Mouse (Mus musculus): ENCODE measurements at regions not wholly inside any gene's neighbourhood (a gene's known extent, or its start where the extent isn't known, plus 50 kb on each side); places are given as distances from the start of the nearest gene placed in this dataset.

GRCm38 (mm10) chrX:99233035-99233434, 97.1 kb downstream of the Efnb1 start:
- Histone ChIP-seq H3K9me3 (no peaks in the 10 kb centered on the region), H3K4me3 (replicated peaks) (no peak overlapping the region), H3K4me1 (no peaks in the 10 kb centered on the region), H3K27me3 (replicated peaks) (no peaks in the 10 kb centered on the region; the same call in 1 of the 2 replicates), H3K27ac (no peak overlapping the region), H3K4me2 (no peak overlapping the region), H3K9ac (no peak overlapping the region), H3K36me3 (no peaks in the 10 kb centered on the region)
- WGBS: 70% methylated on average over 3 of the region's 3 CpGs
- ATAC-seq (ENCODE audit: insufficient read depth, low FRiP score, low read depth): no peak

GRCm38 (mm10) chrX:99232331-99232730, 96.4 kb downstream of the Efnb1 start:
- Histone ChIP-seq H3K27ac (no peak overlapping the region), H3K27me3 (replicated peaks) (no peaks in the 10 kb centered on the region; the same call in 1 of the 2 replicates), H3K36me3 (no peaks in the 10 kb centered on the region), H3K9me3 (no peaks in the 10 kb centered on the region), H3K4me3 (replicated peaks) (no peak overlapping the region), H3K4me2 (no peak overlapping the region), H3K4me1 (no peaks in the 10 kb centered on the region), H3K9ac (no peak overlapping the region)
- WGBS: 42% methylated on average over 7 of the region's 7 CpGs
- ATAC-seq (ENCODE audit: insufficient read depth, low FRiP score, low read depth): no peak

GRCm38 (mm10) chrX:99225111-99225752, 89.3 kb downstream of the Efnb1 start:
- H3K4me2 ChIP-seq: no peak overlapping the region
- no peaks in the 10 kb centered on the region for H3K9me3 ChIP-seq
- no peak overlapping the region for H3K9ac ChIP-seq
- no peaks in the 10 kb centered on the region for H3K4me1 ChIP-seq
- H3K36me3 ChIP-seq: no peaks in the 10 kb centered on the region
- WGBS: 71% methylated on average over 7 of the region's 7 CpGs
- peaks cover 7% of the 10 kb centered on the region for H3K27me3 ChIP-seq (replicated peaks)
- no peak overlapping the region for H3K27ac ChIP-seq
- ATAC-seq (ENCODE audit: insufficient read depth, low FRiP score, low read depth): no peak
- H3K4me3 ChIP-seq (replicated peaks): no peak overlapping the region

- Histone ChIP-seq H3K36me3 (no peaks in the 10 kb centered on the region), H3K9me3 (no peaks in the 10 kb centered on the region), H3K4me2 (no peak overlapping the region), H3K4me3 (replicated peaks) (no peak overlapping the region), H3K9ac (no peak overlapping the region), H3K4me1 (no peaks in the 10 kb centered on the region), H3K27ac (no peak overlapping the region), H3K27me3 (replicated peaks) (peaks cover 13% of the 10 kb centered on the region)
- 78% methylated on average over 5 of the region's 5 CpGs for WGBS
- no peak for ATAC-seq (ENCODE audit: insufficient read depth, low FRiP score, low read depth)
Measured at GRCm38 (mm10) chrX:99222017-99222416, 86.1 kb downstream of the Efnb1 start.

- Histone ChIP-seq H3K27me3 (replicated peaks) (peaks cover 12% of the 10 kb centered on the region), H3K36me3 (no peaks in the 10 kb centered on the region), H3K4me3 (replicated peaks) (no peak overlapping the region), H3K27ac (no peak overlapping the region), H3K4me2 (no peak overlapping the region), H3K4me1 (no peaks in the 10 kb centered on the region), H3K9me3 (no peaks in the 10 kb centered on the region), H3K9ac (no peak overlapping the region)
- 68% methylated on average over 8 of the region's 8 CpGs for WGBS
- ATAC-seq (ENCODE audit: insufficient read depth, low FRiP score, low read depth): no peak
Measured at GRCm38 (mm10) chrX:99220674-99221455, 84.9 kb downstream of the Efnb1 start.

GRCm38 (mm10) chrX:99218213-99218612, 82.3 kb downstream of the Efnb1 start:
- 44% methylated on average over 7 of the region's 7 CpGs for WGBS
- Histone ChIP-seq H3K27me3 (replicated peaks) (peaks cover 12% of the 10 kb centered on the region), H3K27ac (no peak overlapping the region), H3K9me3 (no peaks in the 10 kb centered on the region), H3K4me2 (no peak overlapping the region), H3K4me3 (replicated peaks) (no peak overlapping the region), H3K36me3 (no peaks in the 10 kb centered on the region), H3K4me1 (no peaks in the 10 kb centered on the region), H3K9ac (no peak overlapping the region)
- no peak for ATAC-seq (ENCODE audit: insufficient read depth, low FRiP score, low read depth)

- peaks cover 12% of the 10 kb centered on the region for H3K27me3 ChIP-seq (replicated peaks)
- no peaks in the 10 kb centered on the region for H3K9me3 ChIP-seq
- H3K4me3 ChIP-seq (replicated peaks): peak overlapping the region; percentile 36
- no peaks in the 10 kb centered on the region for H3K4me1 ChIP-seq
- H3K27ac ChIP-seq: peak overlapping the region; percentile 31; the same call in 1 of the 2 replicates
- 15% methylated on average over 57 of the region's 60 CpGs for WGBS
- H3K4me2 ChIP-seq: peak overlapping the region; percentile 58
- H3K36me3 ChIP-seq: no peaks in the 10 kb centered on the region
- peak overlapping the region; percentile 29 for H3K9ac ChIP-seq
- ATAC-seq (ENCODE audit: insufficient read depth, low FRiP score, low read depth): peak; percentile 80
Measured at GRCm38 (mm10) chrX:99216633-99217459, 80.9 kb downstream of the Efnb1 start.

- 0 out of 2 replicates have a peak overlapping the region, but pooled peaks have one; percentile 58 for H3K4me2 ChIP-seq
- WGBS: 71% methylated on average over 5 of the region's 5 CpGs
- no peaks in the 10 kb centered on the region for H3K4me1 ChIP-seq
- no peak overlapping the region for H3K4me3 ChIP-seq (replicated peaks)
- no peak for ATAC-seq (ENCODE audit: insufficient read depth, low FRiP score, low read depth)
- H3K36me3 ChIP-seq: no peaks in the 10 kb centered on the region
- H3K9me3 ChIP-seq: no peaks in the 10 kb centered on the region
- H3K27ac ChIP-seq: no peak overlapping the region
- H3K27me3 ChIP-seq (replicated peaks): peaks cover 7% of the 10 kb centered on the region; the same call in 1 of the 2 replicates
- no peak overlapping the region for H3K9ac ChIP-seq
Measured at GRCm38 (mm10) chrX:99215931-99216330, 80.0 kb downstream of the Efnb1 start.

- no peak overlapping the region for H3K4me3 ChIP-seq (replicated peaks)
- no peak overlapping the region for H3K27ac ChIP-seq
- peaks cover 7% of the 10 kb centered on the region; the same call in 1 of the 2 replicates for H3K27me3 ChIP-seq (replicated peaks)
- H3K9ac ChIP-seq: no peak overlapping the region
- no peak overlapping the region for H3K4me2 ChIP-seq
- H3K9me3 ChIP-seq: no peaks in the 10 kb centered on the region
- no peak for ATAC-seq (ENCODE audit: insufficient read depth, low FRiP score, low read depth)
- 56% methylated on average over 7 of the region's 7 CpGs for WGBS
- H3K4me1 ChIP-seq: no peaks in the 10 kb centered on the region
- H3K36me3 ChIP-seq: no peaks in the 10 kb centered on the region
Measured at GRCm38 (mm10) chrX:99215111-99215510, 79.2 kb downstream of the Efnb1 start.

GRCm38 (mm10) chrX:99213565-99214153, 77.7 kb downstream of the Efnb1 start:
- peak; percentile 27; the same call in 1 of the 2 replicates for ATAC-seq (ENCODE audit: insufficient read depth, low FRiP score, low read depth)
- no peak overlapping the region for H3K4me3 ChIP-seq (replicated peaks)
- H3K4me2 ChIP-seq: no peak overlapping the region
- H3K9ac ChIP-seq: no peak overlapping the region
- H3K27ac ChIP-seq: no peak overlapping the region
- WGBS: 54% methylated on average over 6 of the region's 6 CpGs
- no peaks in the 10 kb centered on the region for H3K4me1 ChIP-seq
- H3K27me3 ChIP-seq (replicated peaks): peaks cover 7% of the 10 kb centered on the region; the same call in 1 of the 2 replicates
- no peaks in the 10 kb centered on the region for H3K36me3 ChIP-seq
- H3K9me3 ChIP-seq: no peaks in the 10 kb centered on the region

GRCm38 (mm10) chrX:99204077-99204476, 68.1 kb downstream of the Efnb1 start:
- no peak overlapping the region for H3K4me2 ChIP-seq
- ATAC-seq (ENCODE audit: insufficient read depth, low FRiP score, low read depth): no peak
- H3K9me3 ChIP-seq: no peaks in the 10 kb centered on the region
- 0 out of 2 replicates have a peak, but pooled peaks cover 3% of the 10 kb centered on the region for H3K27me3 ChIP-seq (replicated peaks)
- no peak overlapping the region for H3K4me3 ChIP-seq (replicated peaks)
- no peak overlapping the region for H3K27ac ChIP-seq
- 0 out of 2 replicates have a peak, but pooled peaks cover 3% of the 10 kb centered on the region for H3K4me1 ChIP-seq
- H3K36me3 ChIP-seq: no peaks in the 10 kb centered on the region
- 71% methylated on average over 6 of the region's 6 CpGs for WGBS
- H3K9ac ChIP-seq: no peak overlapping the region

Data from stomach, embryonic 15.5 days (tissue).